Mouse (Mus musculus): ENCODE results near the gene Srl. TPM values are rescaled to one million over a fixed set of nuclear protein-coding genes. Genes with fewer than 3 reads are reported as not detected.
A peak's percentile ranks its signal among the peaks of the same experiment; 100 is the strongest.
"Not testable (repeated sequence)": the region's sequence is repeated elsewhere in the genome, so short reads cannot be mapped to it uniquely, and the experiment has no call there.

Gene Srl
- 10 to 100 TPM in 1 of 4 experiments, 1 to 10 TPM in 3; 5.5 to 10.2 (median 5.9) TPM for total RNA-seq (2022)

- peak; percentile 100 for DNase-seq
Observed at GRCm38 (mm10) chr16:4541501-4542198, at the start of gene Srl. Gene Srl (minus strand): TSS chr16:4541816.

DNA sequence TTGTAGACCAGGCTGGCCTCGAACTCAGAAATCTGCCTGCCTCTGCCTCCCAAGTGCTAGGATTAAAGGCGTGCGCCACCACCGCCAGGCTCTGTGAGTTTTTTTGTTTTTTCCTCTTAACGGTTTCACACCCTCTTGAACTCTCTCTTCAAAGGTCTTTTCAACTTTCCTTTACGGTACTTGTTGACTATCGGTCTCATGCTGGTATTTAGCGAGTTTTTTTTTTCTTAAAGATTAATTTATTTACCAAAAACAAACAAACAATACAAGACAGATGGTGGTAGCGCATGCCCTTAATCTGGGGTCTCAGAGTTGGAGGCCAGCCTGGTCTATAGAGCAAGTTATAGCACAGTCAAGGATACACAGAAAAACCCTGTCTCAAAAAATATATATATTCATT is 48.6 kb upstream of the Srl start:
- no peak for DNase-seq

DNA sequence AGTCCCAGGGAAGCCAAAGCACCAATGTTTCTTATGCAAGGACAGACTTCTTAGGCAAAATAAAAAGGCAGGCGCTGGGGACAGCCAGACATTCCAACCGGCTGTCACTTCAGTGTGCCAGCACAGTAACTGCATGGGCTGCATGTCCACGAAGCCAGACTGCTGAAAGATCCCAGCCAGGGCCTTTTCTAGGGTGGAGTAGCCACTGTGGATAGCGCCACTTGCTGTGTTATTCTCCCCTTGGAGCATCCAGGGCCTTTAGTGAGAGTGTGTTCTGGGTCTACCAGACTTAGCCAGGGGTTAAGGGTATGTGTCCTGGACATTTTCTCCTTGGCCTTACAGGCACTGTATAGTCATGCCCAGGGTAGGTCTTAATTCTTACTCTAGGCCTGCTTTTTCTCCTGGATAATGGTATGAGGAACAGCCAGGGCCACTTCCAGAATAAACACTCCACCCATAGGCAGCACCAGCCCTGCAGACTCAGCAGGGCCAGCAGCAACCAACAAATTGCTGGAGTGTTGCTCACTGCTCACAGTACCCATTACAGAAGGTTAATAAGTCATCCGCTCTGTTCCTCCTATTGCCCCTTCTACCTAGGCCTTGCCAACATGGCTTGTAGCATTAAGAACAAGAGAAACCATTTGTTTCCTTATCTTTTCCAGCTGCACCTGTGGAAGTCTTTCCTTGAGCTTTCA is 46.0 kb upstream of the Srl start:
- no peak for DNase-seq

GRCm38 (mm10) chr16:4586531-4587123 is 45.0 kb upstream of the Srl start:
- peak; percentile 98 for DNase-seq

DNA sequence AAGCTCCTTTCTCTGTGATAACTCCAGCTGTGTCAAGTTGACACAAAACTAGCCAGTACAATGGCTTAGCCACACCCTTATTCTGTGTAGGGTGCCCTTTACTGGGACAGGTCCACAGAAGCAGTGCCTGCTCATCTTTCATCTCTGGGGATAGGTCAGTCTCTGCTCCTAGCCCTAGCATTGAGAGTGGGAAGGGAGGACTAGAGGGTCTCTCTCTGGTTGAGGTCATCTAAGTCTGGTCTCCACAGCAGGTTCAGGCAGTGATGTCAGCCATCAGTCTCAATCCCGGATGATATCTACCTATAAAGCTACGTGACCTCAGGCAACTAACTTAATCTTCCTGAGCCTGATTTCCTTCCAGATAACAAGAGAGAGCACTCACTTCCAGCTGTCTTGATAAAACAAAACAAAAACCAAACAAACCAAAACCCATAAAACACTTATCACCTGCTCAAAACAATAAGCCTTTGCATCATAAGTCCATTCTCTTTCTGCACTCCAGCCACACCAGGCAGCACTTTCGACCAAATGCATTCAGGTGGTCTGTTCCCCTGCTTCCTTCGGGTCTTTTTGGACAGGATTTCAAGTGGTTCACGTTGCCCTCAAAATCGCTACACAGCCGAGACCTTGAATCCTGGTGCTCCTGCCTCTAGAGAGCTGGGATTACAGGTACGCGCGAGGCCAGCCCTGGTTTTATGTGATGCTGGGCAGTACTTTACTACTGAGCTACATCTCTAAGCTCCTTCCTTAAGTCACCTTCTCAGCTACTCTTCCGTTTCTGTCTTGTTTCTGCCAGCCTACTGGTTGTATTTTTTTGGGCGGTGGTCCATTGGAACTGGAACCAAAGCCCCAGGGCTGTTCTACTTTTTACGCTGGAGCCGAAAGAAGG is 44.3 kb upstream of the Srl start:
- no peak for DNase-seq

GRCm38 (mm10) chr16:4584438-4584837 is 42.8 kb upstream of the Srl start:
- no peak for DNase-seq

- no peak for DNase-seq
Observed at GRCm38 (mm10) chr16:4583807-4584206, 42.2 kb upstream of the Srl start.

DNA sequence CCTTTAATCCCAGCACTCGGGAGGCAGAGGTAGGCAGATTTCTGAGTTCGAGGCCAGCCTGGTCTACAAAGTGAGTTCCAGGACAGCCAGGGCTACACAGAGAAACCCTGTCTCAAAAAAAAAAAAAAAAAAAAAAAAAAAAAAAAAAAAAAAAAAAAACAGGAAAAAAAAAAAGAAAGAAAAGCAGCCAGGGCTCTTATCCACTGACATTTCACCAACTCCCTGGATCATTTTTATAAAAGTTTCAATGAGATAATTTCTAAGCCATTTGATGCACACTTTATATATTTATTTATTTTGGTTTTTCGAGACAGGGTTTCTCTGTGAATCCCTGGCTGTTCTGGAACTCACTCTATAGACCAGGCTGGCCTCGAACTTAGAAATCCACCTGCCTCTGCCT is 39.6 kb upstream of the Srl start:
- not testable (repeated sequence) for DNase-seq

DNA sequence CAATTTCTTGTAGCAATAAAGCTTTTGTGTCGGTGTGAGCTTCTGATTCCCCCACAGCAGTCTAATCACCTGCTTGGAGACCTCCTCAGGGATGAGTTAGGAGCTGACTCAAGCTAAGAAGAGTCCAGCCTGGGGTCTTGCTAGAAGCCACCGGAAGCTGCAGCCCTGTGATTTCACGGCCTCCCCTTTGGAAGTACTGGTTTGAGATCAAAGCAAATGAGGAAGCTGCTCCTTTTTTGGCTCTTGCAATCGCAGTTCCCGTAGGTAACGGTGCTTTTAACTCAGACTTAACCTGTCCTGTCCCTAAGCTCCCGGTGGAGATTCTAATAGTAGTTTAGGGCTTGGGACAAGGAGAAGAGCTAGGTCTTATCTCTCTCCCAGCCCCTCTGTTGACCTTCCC is 37.0 kb upstream of the Srl start:
- no peak for DNase-seq

DNA sequence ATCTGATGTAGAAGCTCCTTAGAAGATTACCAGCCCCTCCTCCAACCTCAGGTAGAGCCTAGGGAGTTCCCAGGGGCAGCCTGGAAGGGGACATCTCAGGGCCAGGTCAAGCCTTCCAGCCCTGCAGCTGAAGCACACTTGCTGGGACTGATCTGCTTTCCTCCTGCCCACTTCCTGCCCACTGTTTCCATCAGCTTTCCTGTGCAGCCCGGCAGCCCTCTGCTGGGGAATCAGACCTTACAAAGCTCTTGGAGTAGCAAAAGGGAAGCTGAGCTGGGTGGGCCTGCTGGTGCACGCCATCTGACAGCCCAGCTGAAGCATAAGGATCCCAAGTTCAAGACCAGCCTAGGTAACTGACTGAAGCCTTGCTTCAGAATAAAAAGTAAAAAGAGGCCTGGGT is 35.3 kb upstream of the Srl start:
- DNase-seq, result no peak

GRCm38 (mm10) chr16:4576038-4576437 is 34.4 kb upstream of the Srl start:
- no peak for DNase-seq

GRCm38 (mm10) chr16:4570737-4571136 is 29.1 kb upstream of the Srl start:
- no peak for DNase-seq

- DNase-seq, result peak; percentile 70
Observed at GRCm38 (mm10) chr16:4567912-4568311, 26.3 kb upstream of the Srl start.

- peak; percentile 58 for DNase-seq
Observed at GRCm38 (mm10) chr16:4560145-4560952, 18.7 kb upstream of the Srl start.

DNA sequence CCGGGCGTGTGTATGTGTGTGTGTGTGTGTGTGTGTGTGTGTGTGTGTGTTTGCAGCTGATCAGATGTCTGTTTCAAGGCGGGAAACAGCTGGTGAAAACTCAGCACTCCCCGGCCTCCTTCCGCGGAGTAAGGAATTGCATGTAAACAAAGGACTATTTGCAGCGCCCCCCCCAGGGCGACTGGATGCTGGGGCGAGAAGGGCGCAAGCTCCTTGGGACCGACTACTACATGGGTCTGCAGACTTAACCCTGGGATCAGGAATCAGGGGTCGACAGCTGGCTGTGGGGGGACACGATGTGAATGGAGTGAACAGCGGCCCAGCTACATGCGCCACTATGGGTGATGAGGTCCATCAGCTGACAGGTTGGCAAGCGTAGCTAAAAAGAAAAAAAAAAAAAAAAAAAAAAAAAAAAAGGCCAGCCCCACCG is 18.1 kb upstream of the Srl start, which contains the start of gene Tfap4:
Gene Tfap4 (minus strand): TSS at position 140 of the 430 bp plus-strand sequence.
- peak; percentile 85 for DNase-seq

DNA sequence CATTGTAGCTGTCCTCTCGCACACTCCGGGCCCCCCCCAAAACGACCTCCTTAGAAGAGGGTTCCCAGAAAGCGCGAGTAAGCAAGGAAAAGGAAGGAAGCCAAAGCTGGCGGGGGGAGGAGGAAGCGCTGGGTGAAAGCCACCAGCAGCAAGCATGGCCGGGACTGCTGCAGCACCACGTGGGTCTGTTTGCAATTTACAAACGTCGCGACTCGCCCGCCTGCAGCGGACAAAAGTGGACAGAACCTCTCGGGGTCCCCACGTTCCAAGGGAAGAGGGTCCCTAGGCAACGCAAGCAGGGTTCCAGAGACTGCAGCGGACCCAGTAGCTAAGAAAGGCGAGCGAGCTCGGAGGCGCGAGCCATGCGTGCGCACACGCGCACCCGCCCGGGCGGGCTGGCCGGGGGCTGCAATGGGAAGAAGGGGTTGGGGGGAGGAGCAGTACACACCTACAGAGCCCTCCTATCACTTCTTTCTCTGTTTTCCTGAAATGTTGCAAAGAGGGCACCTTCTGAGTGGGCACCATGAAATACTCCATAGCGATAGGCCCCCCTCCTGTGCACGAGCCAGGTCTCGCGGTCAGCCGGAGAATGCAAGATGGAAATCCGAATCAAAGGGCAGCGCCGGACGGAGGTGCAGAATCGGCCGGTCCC is 17.5 kb upstream of the Srl start:
- DNase-seq, result peak; percentile 63

- DNase-seq, result peak; percentile 91
Observed at GRCm38 (mm10) chr16:4558384-4558979, 16.9 kb upstream of the Srl start.

GRCm38 (mm10) chr16:4557949-4558348 is 16.3 kb upstream of the Srl start:
- peak; percentile 74 for DNase-seq

- no peak for DNase-seq
Observed at GRCm38 (mm10) chr16:4557085-4557484, 15.5 kb upstream of the Srl start.

DNA sequence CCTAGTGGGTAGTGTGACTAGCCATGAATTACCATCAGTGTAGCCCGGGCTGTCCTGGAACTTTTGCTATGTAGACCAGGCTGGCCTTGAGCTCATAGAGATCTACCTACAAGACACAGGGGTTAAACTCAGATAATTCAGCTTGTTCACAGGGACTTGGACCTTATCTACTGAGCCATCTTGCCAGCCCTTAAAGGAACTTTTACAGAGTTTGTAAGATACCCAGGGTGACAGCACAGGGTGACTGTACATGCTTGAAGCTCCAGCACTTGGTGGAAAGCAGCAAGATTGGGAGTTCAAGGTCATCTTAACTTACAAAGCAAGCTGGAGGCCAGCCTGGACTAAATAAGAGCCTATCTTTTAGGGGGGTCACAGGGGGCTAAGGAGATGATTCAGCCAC is 13.9 kb upstream of the Srl start:
- DNase-seq, result no peak

Data from adrenal gland, adult 8-10 months (tissue).